Mouse (Mus musculus) limb, embryonic 13.5 days (tissue): ENCODE measurements around the gene Pop4. TPM values are rescaled to one million over a fixed set of nuclear protein-coding genes. Genes with fewer than 3 reads are reported as not detected.

Experiments used
- ATAC-seq: fragments of 200-750 bp; cut with Nextera tagmentation; 2 replicates; pipeline ENCODE4 v1.8.0; 2017; ENCODE audit warnings: low read depth, moderate number of reproducible peaks, moderate TSS enrichment; ENCODE audit not compliant: low FRiP score
- H3K27ac ChIP-seq: fragments of 300-500 bp; sonication (generic); 2 replicates; pipeline ENCODE4 v1.5.1; 2015; ENCODE audit warnings: inconsistent platforms, mild to moderate bottlenecking, moderate library complexity
- H3K27me3 ChIP-seq: fragments of 300-500 bp; sonication (generic); 2 replicates; pipeline ENCODE4 v1.6.1; 2015; ENCODE audit warnings: mild to moderate bottlenecking, inconsistent platforms
- H3K36me3 ChIP-seq: fragments of 300-500 bp; sonication (generic); 2 replicates; pipeline ENCODE4 v1.6.1; 2015; ENCODE audit warnings: inconsistent platforms, mild to moderate bottlenecking, moderate library complexity
- H3K4me1 ChIP-seq: fragments of 300-500 bp; sonication (generic); 2 replicates; pipeline ENCODE4 v1.6.1; 2015; ENCODE audit warnings: inconsistent platforms
- H3K4me2 ChIP-seq: fragments of 300-500 bp; sonication (generic); replicated peaks from 2 replicates; pipeline ENCODE4 v1.6.1; 2015; ENCODE audit warnings: inconsistent platforms, mild to moderate bottlenecking, moderate library complexity
- H3K4me3 ChIP-seq: fragments of 300-500 bp; sonication (generic); 2 replicates; pipeline ENCODE4 v1.5.1; 2015; ENCODE audit warnings: moderate library complexity, mild to moderate bottlenecking, inconsistent platforms
- H3K9ac ChIP-seq: fragments of 300-500 bp; sonication (generic); 2 replicates; pipeline ENCODE4 v1.6.1; 2015; ENCODE audit warnings: mild to moderate bottlenecking, inconsistent platforms
- H3K9me3 ChIP-seq: fragments of 300-500 bp; sonication (generic); 2 replicates; pipeline ENCODE4 v1.6.1; 2016; ENCODE audit warnings: inconsistent platforms
- WGBS: fragments of 180-500 bp; shearing (Covaris S2); methylation state at CpG from one replicate; pipeline ENCODE4 v1.1.7; 2015; 5-methylcytosine and 5-hydroxymethylcytosine counted together
- polyA plus RNA-seq: library from polyadenylated mRNA; unstranded; fragments of >200 nt; fragmentation: Nextera tagmentation; extraction: Ambion mirVana; gene quantifications from 2 replicates; pipeline ENCODE4 v1.2.1, GENCODE M21; 2015

Pop4 gene
- polyA plus RNA-seq, 1 experiment from 2014 or later, result 67.0 TPM

DNA sequence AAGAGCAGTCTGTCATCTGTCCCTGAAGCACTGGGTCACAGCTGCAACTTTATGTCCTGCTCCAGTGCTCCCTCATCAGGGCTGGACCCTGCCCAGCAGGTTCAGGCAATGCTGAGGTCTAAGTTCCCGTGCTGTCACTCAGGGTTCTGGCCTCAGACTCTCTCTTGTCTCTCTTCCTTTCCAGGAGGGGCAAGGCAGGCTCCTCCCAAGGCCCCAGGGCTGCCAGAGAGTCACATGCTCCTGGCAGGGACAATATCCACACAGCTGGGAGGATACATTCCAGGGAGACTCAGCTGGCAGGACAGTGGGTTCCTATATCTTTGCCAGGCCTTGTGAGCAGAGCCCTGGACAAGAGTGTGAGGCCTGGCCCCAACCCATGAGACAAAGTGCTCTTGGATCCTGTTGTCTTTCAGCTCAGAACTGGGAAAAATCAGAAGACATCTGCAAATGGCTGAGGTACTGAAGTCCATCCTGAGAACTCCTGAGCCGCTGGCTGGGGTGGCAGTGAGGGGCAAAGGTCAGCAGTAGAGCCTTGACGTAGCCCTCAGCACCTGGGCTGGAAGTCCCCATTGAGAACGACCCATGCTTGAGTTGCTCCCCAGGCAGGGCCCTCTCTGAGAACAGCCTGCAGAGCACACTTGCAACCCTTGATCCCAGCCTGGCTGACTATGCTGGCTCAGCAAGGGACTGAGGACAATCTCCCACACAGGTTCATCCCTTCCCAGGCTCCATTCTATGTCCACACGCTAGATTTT, 53.6 kb downstream of the Pop4 start:
- Histone ChIP-seq H3K27me3 (no peaks in the 10 kb centered on the region), H3K4me2 (no peak overlapping the region), H3K4me3 (no peak overlapping the region), H3K9me3 (no peaks in the 10 kb centered on the region), H3K36me3 (peaks cover 24% of the 10 kb centered on the region), H3K27ac (no peak overlapping the region), H3K4me1 (no peaks in the 10 kb centered on the region), H3K9ac (no peak overlapping the region)
- WGBS, result 66% methylated on average over 5 of the region's 5 CpGs
- ATAC-seq, result no peak

- ATAC-seq, result no peak
- Histone ChIP-seq H3K4me1 (no peaks in the 10 kb centered on the region), H3K4me2 (no peak overlapping the region), H3K9ac (no peak overlapping the region), H3K27me3 (no peaks in the 10 kb centered on the region), H3K27ac (no peak overlapping the region), H3K9me3 (no peaks in the 10 kb centered on the region), H3K36me3 (peaks cover 16% of the 10 kb centered on the region), H3K4me3 (no peak overlapping the region)
- 92% methylated on average over 6 of the region's 6 CpGs for WGBS
Observed at GRCm38 (mm10) chr7:38215697-38216096, 55.5 kb downstream of the Pop4 start.

DNA sequence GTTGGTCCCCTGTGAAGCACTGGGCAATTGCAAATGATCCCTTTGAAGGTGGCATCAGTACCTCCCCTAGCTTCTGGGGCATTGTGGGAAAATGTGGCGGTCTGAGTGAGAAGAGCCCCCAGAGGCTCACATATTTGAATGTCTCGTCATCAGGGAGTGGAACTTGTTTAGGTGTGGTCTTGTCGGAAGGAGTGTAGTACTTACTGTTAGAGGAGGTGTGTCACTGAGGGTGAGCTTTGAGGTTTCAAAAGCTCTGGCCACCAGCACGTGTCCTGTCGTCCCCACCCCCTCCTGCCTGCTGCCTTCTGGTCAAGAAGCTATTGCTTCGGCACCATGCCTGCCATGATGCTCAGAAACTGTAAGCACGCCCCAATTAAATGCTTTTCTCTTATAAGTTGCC, 55.9 kb downstream of the Pop4 start:
- H3K27ac ChIP-seq, result no peak overlapping the region
- no peaks in the 10 kb centered on the region for H3K4me1 ChIP-seq
- H3K36me3 ChIP-seq, result peaks cover 12% of the 10 kb centered on the region; the same call in 1 of the 2 replicates
- no peak for ATAC-seq
- no peak overlapping the region for H3K9ac ChIP-seq
- H3K4me2 ChIP-seq, result no peak overlapping the region
- H3K9me3 ChIP-seq, result no peaks in the 10 kb centered on the region
- H3K27me3 ChIP-seq, result no peaks in the 10 kb centered on the region
- no peak overlapping the region for H3K4me3 ChIP-seq
- 62% methylated on average over 7 of the region's 7 CpGs for WGBS

GRCm38 (mm10) chr7:38214473-38215214, 56.6 kb downstream of the Pop4 start:
- 67% methylated on average over 5 of the region's 5 CpGs for WGBS
- no peaks in the 10 kb centered on the region for H3K27me3 ChIP-seq
- no peaks in the 10 kb centered on the region for H3K9me3 ChIP-seq
- no peak overlapping the region for H3K9ac ChIP-seq
- no peak overlapping the region for H3K4me3 ChIP-seq
- H3K4me2 ChIP-seq, result no peak overlapping the region
- H3K4me1 ChIP-seq, result no peaks in the 10 kb centered on the region
- no peak for ATAC-seq
- peaks cover 6% of the 10 kb centered on the region; the same call in 1 of the 2 replicates for H3K36me3 ChIP-seq
- H3K27ac ChIP-seq, result no peak overlapping the region

DNA sequence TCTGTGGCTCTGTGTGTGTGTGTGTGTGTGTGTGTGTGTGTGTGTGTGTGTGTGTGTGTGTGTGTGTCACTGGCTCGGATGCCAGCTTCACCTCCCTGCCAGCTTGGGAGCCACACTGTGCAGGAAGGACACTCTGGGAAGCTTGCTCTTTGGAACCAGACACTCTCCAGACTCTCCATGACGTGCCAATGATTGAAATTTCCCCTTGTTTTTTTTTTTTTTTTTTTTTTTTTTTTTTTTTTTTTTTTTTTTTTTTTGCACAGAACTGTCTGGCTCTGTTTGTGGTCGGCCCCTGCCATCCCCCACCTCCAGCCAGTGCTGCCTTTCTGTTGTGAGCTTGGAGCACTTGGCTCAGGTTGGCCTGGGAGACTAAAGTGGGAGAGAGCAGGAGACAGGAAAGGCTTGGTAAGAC, 58.6 kb downstream of the Pop4 start:
- no peaks in the 10 kb centered on the region for H3K4me1 ChIP-seq
- H3K9ac ChIP-seq, result no peak overlapping the region
- ATAC-seq, result no peak
- H3K27ac ChIP-seq, result no peak overlapping the region
- H3K27me3 ChIP-seq, result no peaks in the 10 kb centered on the region
- WGBS, result 17% methylated on average over 3 of the region's 3 CpGs
- no peaks in the 10 kb centered on the region for H3K36me3 ChIP-seq
- no peak overlapping the region for H3K4me3 ChIP-seq
- H3K9me3 ChIP-seq, result no peaks in the 10 kb centered on the region
- no peak overlapping the region for H3K4me2 ChIP-seq

Other genes starting within 250 kb of the Pop4 start
- gene Uri1, start 247.9 kb downstream of the Pop4 start, polyA plus RNA-seq, result 42.3 and 42.6 TPM in 2 replicates
- gene Ccne1, start 163.9 kb downstream of the Pop4 start, polyA plus RNA-seq, result 76.3 and 77.5 TPM in 2 replicates
- 18.3 and 19.8 TPM in 2 replicates for gene 1600014C10Rik, start 88.2 kb downstream of the Pop4 start, polyA plus RNA-seq
- gene Plekhf1, start 43.4 kb downstream of the Pop4 start, polyA plus RNA-seq, result 3.6 and 3.7 TPM in 2 replicates